Mouse (Mus musculus) lung, postnatal 0 days (tissue): Measurements from ENCODE around the gene Myo1c.

ENCODE experiments used
- CTCF ChIP-seq: IDR thresholded peaks from 2 replicates; pipeline ENCODE4 v1.5.1; 2016; ENCODE audit warnings: antibody characterized with exemption, mild to moderate bottlenecking
- EP300 ChIP-seq: IDR thresholded peaks from 2 replicates; pipeline ENCODE4 v1.6.1; 2016; ENCODE audit warnings: antibody characterized with exemption, mild to moderate bottlenecking, control low read depth

DNA sequence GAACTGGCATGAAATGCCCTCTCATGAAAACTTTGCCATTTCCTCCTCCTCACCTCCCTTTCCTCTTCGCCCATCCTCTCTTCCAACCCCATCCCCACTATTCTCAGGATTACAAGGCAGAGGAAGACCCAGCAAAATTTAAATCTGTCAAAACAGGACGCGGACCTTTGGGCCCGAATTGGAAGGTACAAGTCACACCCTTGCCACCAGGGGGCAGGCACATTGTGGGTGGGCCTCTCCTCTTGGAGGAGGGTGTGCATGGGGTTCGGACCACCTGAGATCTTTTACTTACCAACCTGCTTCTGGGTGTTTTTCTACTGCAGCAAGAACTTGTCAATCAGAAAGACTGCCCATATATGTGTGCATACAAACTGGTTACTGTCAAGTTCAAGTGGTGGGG is 31.2 kb upstream of the Myo1c start:
- TF ChIP-seq EP300, result no peak
- TF ChIP-seq CTCF, result peak; percentile 65
